Mouse (Mus musculus): Measurements from ENCODE around the gene Tmem94. TPM values are rescaled to one million over a fixed set of nuclear protein-coding genes. Genes with fewer than 3 reads are reported as not detected.

Tmem94 gene
- total and polyA plus RNA-seq, 2 experiments from 2014 or later, result 14.9 to 19.3 TPM

GRCm38 (mm10) chr11:115834033-115834432 lies 68.8 kb downstream of the Tmem94 start:
- Histone ChIP-seq H3K4me3 (ENCODE audit: low read depth, low read length) (no peak overlapping the region), H3K36me3 (ENCODE audit: insufficient read depth) (no peaks in the 10 kb centered on the region), H3K9ac (no peak overlapping the region), H3K27me3 (ENCODE audit: insufficient read depth, low read length) (peaks cover 7% of the 10 kb centered on the region; the same call in 1 of the 2 replicates), H3K4me2 (ENCODE audit: low read depth) (no peak overlapping the region), H3K4me1 (ENCODE audit: insufficient read depth) (no peaks in the 10 kb centered on the region), H3K27ac (ENCODE audit: low read depth, low read length) (no peak overlapping the region), H3K9me3 (ENCODE audit: low read length) (no peaks in the 10 kb centered on the region)
- ATAC-seq (no peak), DNase-seq (no peak)
- 51% methylated on average over 6 of the region's 6 CpGs for WGBS
- no peak for TF ChIP-seq CTCF (IDR thresholded peaks at IDR 0.05; ENCODE audit: low read depth)

DNA sequence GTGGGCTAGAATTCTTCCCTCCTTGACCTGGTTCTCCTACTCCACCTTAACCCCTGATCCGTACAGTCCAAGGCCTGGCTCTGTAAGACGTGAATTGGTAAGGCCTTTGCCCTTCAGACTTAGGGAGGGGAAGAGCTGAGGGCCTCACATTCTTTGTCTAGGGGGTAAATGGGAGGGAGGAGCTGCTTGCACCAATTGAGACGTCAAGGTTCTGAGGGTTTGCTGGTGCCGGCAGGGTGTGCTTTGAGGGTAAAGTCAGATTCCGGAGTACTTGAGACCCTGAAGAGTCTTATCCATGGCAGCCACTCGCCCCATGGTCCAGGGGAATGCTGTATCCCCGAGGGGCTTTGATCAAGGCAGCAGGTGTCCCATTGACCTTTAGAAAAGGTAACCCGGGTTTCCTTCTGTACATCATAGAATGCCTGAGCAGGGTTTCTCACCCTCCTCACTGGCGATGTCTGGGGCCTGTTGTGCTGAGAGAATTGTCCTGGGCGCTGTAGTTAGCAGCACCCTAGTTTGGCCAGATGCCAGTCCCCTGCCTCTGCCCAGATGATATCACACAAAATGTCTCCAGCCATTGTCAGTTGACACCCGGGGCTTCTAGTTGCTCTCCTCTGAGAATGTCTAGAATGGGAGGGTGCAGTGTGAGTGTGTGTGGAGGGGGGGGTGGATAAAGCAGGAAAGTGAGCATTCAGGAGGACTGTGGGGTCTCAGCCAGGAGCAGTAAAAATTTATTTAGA lies 71.6 kb downstream of the Tmem94 start:
- no peaks in the 10 kb centered on the region for H3K36me3 ChIP-seq (ENCODE audit: insufficient read depth)
- no peaks in the 10 kb centered on the region for H3K4me1 ChIP-seq (ENCODE audit: insufficient read depth)
- no peak for ATAC-seq
- no peak overlapping the region for H3K4me3 ChIP-seq (ENCODE audit: low read depth, low read length)
- no peak overlapping the region for H3K4me2 ChIP-seq (ENCODE audit: low read depth)
- H3K27me3 ChIP-seq (ENCODE audit: insufficient read depth, low read length), result no peaks in the 10 kb centered on the region
- TF ChIP-seq CTCF (IDR thresholded peaks at IDR 0.05; ENCODE audit: low read depth), result no peak
- DNase-seq, result no peak
- 39% methylated on average over 11 of the region's 11 CpGs for WGBS
- H3K27ac ChIP-seq (ENCODE audit: low read depth, low read length), result no peak overlapping the region
- no peak overlapping the region for H3K9ac ChIP-seq
- no peaks in the 10 kb centered on the region for H3K9me3 ChIP-seq (ENCODE audit: low read length)

DNA sequence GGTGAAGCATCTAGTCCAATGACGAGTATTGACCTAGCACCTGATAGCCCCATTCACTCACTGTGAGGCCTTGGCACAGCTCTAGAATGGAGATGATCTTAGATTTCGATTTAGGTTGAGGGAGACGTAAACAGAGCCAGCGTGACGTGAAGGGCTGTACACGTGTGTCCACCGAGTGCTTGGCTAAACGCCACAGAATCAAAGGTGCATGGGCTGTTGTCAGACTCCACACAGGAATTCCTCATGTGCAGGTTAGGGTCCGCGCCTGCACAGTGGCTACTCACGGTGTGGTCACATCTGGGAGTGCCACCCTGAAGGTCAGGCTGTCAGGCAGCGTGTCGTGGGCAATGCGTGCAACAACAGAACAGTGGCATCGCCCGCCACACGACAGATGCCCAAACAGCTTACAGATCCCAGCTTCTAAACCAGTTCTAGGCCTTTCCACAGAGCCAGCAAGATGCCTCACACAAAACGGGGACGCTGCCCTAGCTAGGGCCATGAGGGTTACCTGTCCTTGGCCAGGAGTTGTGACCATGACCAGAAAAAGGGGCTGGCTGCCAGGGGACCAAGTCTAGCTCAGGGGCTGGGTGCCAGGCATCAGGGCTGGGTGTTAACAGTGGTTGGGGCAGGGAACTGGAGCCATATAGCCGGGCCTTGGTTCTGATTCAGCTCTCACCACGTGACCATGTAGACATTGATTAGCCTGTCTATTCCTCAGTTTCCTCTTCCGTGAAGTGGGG lies 72.5 kb downstream of the Tmem94 start:
- Histone ChIP-seq H3K9me3 (ENCODE audit: low read length) (no peaks in the 10 kb centered on the region), H3K4me1 (ENCODE audit: insufficient read depth) (no peaks in the 10 kb centered on the region), H3K27me3 (ENCODE audit: insufficient read depth, low read length) (no peaks in the 10 kb centered on the region), H3K4me3 (ENCODE audit: low read depth, low read length) (no peak overlapping the region), H3K27ac (ENCODE audit: low read depth, low read length) (no peak overlapping the region), H3K9ac (no peak overlapping the region), H3K4me2 (ENCODE audit: low read depth) (no peak overlapping the region), H3K36me3 (ENCODE audit: insufficient read depth) (no peaks in the 10 kb centered on the region)
- DNase-seq, result no peak
- WGBS, result 92% methylated on average over 22 of the region's 22 CpGs
- no peak for TF ChIP-seq CTCF (IDR thresholded peaks at IDR 0.05; ENCODE audit: low read depth)
- no peak for ATAC-seq

DNA sequence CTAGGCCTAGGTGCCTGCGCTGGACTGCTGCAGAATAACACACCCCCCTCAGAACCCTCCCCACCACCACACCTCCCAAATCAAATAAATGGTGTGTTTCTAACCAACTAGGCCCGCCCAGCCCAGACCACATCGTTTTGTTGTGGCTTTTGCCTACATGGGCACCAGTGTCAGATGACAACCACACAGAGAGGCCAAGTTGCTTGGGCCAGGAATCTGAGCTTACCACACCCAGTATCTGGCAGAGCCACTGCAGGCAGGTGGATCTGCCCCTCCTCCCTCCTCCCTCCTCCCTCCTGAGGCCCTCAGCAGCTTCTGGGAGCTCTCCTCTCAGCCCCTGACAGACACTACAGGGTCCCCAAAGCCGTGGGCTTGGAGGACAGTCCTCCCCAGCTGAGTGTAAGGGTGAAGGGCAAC lies 73.7 kb downstream of the Tmem94 start:
- DNase-seq, result no peak
- Histone ChIP-seq H3K9me3 (ENCODE audit: low read length) (no peaks in the 10 kb centered on the region), H3K4me3 (ENCODE audit: low read depth, low read length) (no peak overlapping the region), H3K4me1 (ENCODE audit: insufficient read depth) (no peaks in the 10 kb centered on the region), H3K27me3 (ENCODE audit: insufficient read depth, low read length) (no peaks in the 10 kb centered on the region), H3K4me2 (ENCODE audit: low read depth) (no peak overlapping the region), H3K9ac (no peak overlapping the region), H3K27ac (ENCODE audit: low read depth, low read length) (no peak overlapping the region), H3K36me3 (ENCODE audit: insufficient read depth) (no peaks in the 10 kb centered on the region)
- no peak for TF ChIP-seq CTCF (IDR thresholded peaks at IDR 0.05; ENCODE audit: low read depth)
- no peak for ATAC-seq
- 47% methylated on average over 4 of the region's 4 CpGs for WGBS

DNA sequence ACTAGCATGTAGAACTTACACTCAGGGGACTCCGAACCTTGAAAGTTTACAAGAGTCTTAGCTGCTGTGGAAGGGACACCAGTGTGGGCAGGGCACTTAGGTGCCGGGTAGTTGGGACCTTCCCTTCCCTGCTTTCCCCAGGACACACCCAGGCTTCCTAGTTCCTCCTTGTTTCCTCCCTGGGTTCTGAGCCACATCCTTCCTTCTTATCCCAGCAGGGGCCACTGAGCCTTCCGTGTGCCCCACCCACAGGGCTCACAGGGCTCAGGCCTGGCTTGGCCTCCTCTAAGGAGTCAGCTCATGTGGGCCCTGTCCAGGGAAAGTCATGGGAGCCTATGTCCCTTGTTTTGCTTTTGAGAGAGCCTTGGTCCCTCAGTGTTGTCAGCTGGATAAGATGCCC lies 74.5 kb downstream of the Tmem94 start:
- Histone ChIP-seq H3K9me3 (ENCODE audit: low read length) (no peaks in the 10 kb centered on the region), H3K4me3 (ENCODE audit: low read depth, low read length) (no peak overlapping the region), H3K27ac (ENCODE audit: low read depth, low read length) (no peak overlapping the region), H3K4me1 (ENCODE audit: insufficient read depth) (no peaks in the 10 kb centered on the region), H3K4me2 (ENCODE audit: low read depth) (no peak overlapping the region), H3K9ac (no peak overlapping the region), H3K36me3 (ENCODE audit: insufficient read depth) (no peaks in the 10 kb centered on the region), H3K27me3 (ENCODE audit: insufficient read depth, low read length) (no peaks in the 10 kb centered on the region)
- no peak for TF ChIP-seq CTCF (IDR thresholded peaks at IDR 0.05; ENCODE audit: low read depth)
- no peak for DNase-seq
- 69% methylated on average over 3 of the region's 3 CpGs for WGBS
- ATAC-seq, result no peak

GRCm38 (mm10) chr11:115841044-115841443 lies 75.8 kb downstream of the Tmem94 start:
- no peak overlapping the region for H3K4me3 ChIP-seq (ENCODE audit: low read depth, low read length)
- H3K27me3 ChIP-seq (ENCODE audit: insufficient read depth, low read length), result no peaks in the 10 kb centered on the region
- TF ChIP-seq CTCF (IDR thresholded peaks at IDR 0.05; ENCODE audit: low read depth), result no peak
- H3K9ac ChIP-seq, result no peak overlapping the region
- H3K4me1 ChIP-seq (ENCODE audit: insufficient read depth), result no peaks in the 10 kb centered on the region
- H3K36me3 ChIP-seq (ENCODE audit: insufficient read depth), result no peaks in the 10 kb centered on the region
- no peak overlapping the region for H3K4me2 ChIP-seq (ENCODE audit: low read depth)
- no peaks in the 10 kb centered on the region for H3K9me3 ChIP-seq (ENCODE audit: low read length)
- 85% methylated on average over 6 of the region's 6 CpGs for WGBS
- no peak overlapping the region for H3K27ac ChIP-seq (ENCODE audit: low read depth, low read length)
- DNase-seq (no peak), ATAC-seq (no peak)

DNA sequence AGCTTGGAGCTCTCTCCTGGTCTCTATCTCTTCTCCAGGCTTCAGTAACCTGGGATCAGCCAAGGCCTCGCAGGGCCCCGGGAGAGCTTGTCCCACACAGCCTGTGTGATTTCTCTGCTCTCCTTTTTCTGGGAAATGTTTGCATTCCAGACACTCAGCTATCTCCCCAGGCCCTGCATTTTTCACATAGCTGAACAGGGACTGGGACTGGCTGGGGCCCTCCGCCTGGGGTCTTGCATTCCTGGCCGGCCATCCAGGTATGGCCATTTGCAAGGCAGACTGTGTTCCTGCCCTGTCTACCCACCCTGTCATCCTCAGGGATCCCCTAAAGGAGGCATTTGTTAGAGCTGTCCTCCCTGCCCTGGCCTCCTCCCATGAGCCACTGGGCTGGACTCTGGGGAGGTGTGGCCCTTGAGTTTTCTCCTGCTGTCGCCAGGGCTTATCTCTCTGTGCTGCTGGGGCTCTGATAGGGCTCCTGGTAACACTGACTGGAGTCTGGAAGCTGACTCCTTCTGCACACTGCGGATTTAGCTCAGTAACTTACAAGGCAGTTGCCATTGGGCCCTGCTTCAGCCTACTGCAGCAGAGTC lies 76.8 kb downstream of the Tmem94 start:
- DNase-seq (no peak), ATAC-seq (no peak)
- Histone ChIP-seq H3K4me1 (ENCODE audit: insufficient read depth) (no peaks in the 10 kb centered on the region), H3K27ac (ENCODE audit: low read depth, low read length) (no peak overlapping the region), H3K9ac (no peak overlapping the region), H3K27me3 (ENCODE audit: insufficient read depth, low read length) (no peaks in the 10 kb centered on the region), H3K36me3 (ENCODE audit: insufficient read depth) (no peaks in the 10 kb centered on the region), H3K4me3 (ENCODE audit: low read depth, low read length) (no peak overlapping the region), H3K4me2 (ENCODE audit: low read depth) (no peak overlapping the region), H3K9me3 (ENCODE audit: low read length) (no peaks in the 10 kb centered on the region)
- TF ChIP-seq CTCF (IDR thresholded peaks at IDR 0.05; ENCODE audit: low read depth), result no peak
- 28% methylated on average over 6 of the region's 6 CpGs for WGBS
